Mouse (Mus musculus) spleen, postnatal 14 days (tissue): ENCODE data around the gene Zfp46.

Experiments
- DNase-seq, 2 experiments: peaks; one replicate each; pipeline ENCODE4 v3.0.0; 2021 to 2022; ENCODE audit warnings: low spot score in 2 of 2

Zfp46 gene

GRCm38 (mm10) chr4:136284455-136284854 is at the start of gene Zfp46:
Zfp46 (plus strand) TSS chr4:136284683.
- DNase-seq, result no peak

- DNase-seq, result no peak
Observed at GRCm38 (mm10) chr4:136238669-136239068, 45.8 kb upstream of the Zfp46 start.

GRCm38 (mm10) chr4:136239111-136239510 is 45.4 kb upstream of the Zfp46 start:
- DNase-seq, result no peak

- DNase-seq, result peak; percentile 60 to 78
Observed at GRCm38 (mm10) chr4:136239622-136240021, 44.9 kb upstream of the Zfp46 start.

- no peak for DNase-seq
Observed at GRCm38 (mm10) chr4:136240123-136240522, 44.4 kb upstream of the Zfp46 start.

- DNase-seq, result no peak
Observed at GRCm38 (mm10) chr4:136240955-136241354, 43.5 kb upstream of the Zfp46 start.

- DNase-seq, result no peak
Observed at GRCm38 (mm10) chr4:136242065-136242703, 42.3 kb upstream of the Zfp46 start.

- DNase-seq, result no peak
Observed at GRCm38 (mm10) chr4:136242728-136243127, 41.8 kb upstream of the Zfp46 start.

- no peak for DNase-seq
Observed at GRCm38 (mm10) chr4:136244208-136244607, 40.3 kb upstream of the Zfp46 start.

- DNase-seq, result no peak
Observed at GRCm38 (mm10) chr4:136245681-136246080, 38.8 kb upstream of the Zfp46 start.

GRCm38 (mm10) chr4:136246568-136246969 is 37.9 kb upstream of the Zfp46 start:
- no peak for DNase-seq

GRCm38 (mm10) chr4:136247386-136247728 is 37.1 kb upstream of the Zfp46 start:
- DNase-seq, result no peak

- DNase-seq, result no peak
Observed at GRCm38 (mm10) chr4:136247729-136248463, 36.6 kb upstream of the Zfp46 start, which contains the start of gene Tcea3. Tcea3 (plus strand) TSS chr4:136247729.

- DNase-seq, result no peak
Observed at GRCm38 (mm10) chr4:136248464-136249331, 35.8 kb upstream of the Zfp46 start.

GRCm38 (mm10) chr4:136249332-136249647 is 35.2 kb upstream of the Zfp46 start:
- DNase-seq, result no peak

GRCm38 (mm10) chr4:136249780-136250179 is 34.7 kb upstream of the Zfp46 start:
- no peak for DNase-seq

- DNase-seq, result no peak
Observed at GRCm38 (mm10) chr4:136255919-136256318, 28.6 kb upstream of the Zfp46 start.

GRCm38 (mm10) chr4:136256696-136257095 is 27.8 kb upstream of the Zfp46 start:
- DNase-seq, result no peak

GRCm38 (mm10) chr4:136259916-136260315 is 24.6 kb upstream of the Zfp46 start:
- no peak for DNase-seq

GRCm38 (mm10) chr4:136260491-136261180 is 23.8 kb upstream of the Zfp46 start:
- DNase-seq, result peak; percentile 70 to 83

GRCm38 (mm10) chr4:136261912-136262311 is 22.6 kb upstream of the Zfp46 start:
- DNase-seq, result no peak

GRCm38 (mm10) chr4:136263555-136263954 is 20.9 kb upstream of the Zfp46 start:
- no peak for DNase-seq
